Mouse (Mus musculus): Measurements from ENCODE around the gene Slpi.

Gene Slpi

GRCm38 (mm10) chr2:164423464-164423863 is 34.6 kb upstream of the Slpi start:
- in situ Hi-C loops (cut with MboI; ENCODE audit: low pct_unique_long_range_greater_than_20kb in 1 of 2, low sequenced_read_pairs in 2 of 2, unreplicated experiment in 1 of 2): no loop called here

GRCm38 (mm10) chr2:164422675-164423393 is 33.9 kb upstream of the Slpi start:
- in situ Hi-C loops (cut with MboI; ENCODE audit: low pct_unique_long_range_greater_than_20kb in 1 of 2, low sequenced_read_pairs in 2 of 2, unreplicated experiment in 1 of 2): no loop called here

- in situ Hi-C loops (cut with MboI; ENCODE audit: low pct_unique_long_range_greater_than_20kb in 1 of 2, low sequenced_read_pairs in 2 of 2, unreplicated experiment in 1 of 2): no loop called here
These were observed 33.1 kb upstream of the Slpi start for GRCm38 (mm10) chr2:164421979-164422378.

GRCm38 (mm10) chr2:164421306-164421705 is 32.4 kb upstream of the Slpi start:
- in situ Hi-C loops (cut with MboI; ENCODE audit: low pct_unique_long_range_greater_than_20kb in 1 of 2, low sequenced_read_pairs in 2 of 2, unreplicated experiment in 1 of 2): no loop called here

- in situ Hi-C loops (cut with MboI; ENCODE audit: low pct_unique_long_range_greater_than_20kb in 1 of 2, low sequenced_read_pairs in 2 of 2, unreplicated experiment in 1 of 2): loop anchor here (5.0 to 10.0 kb wide), 2 partner anchors 38 to 95 kb away; partner anchors contain the start of gene Sys1 (in 1 of the 2)
These were observed 30.6 kb upstream of the Slpi start for GRCm38 (mm10) chr2:164419489-164419888.

GRCm38 (mm10) chr2:164418308-164418875 is 29.5 kb upstream of the Slpi start:
- in situ Hi-C loops (cut with MboI; ENCODE audit: low pct_unique_long_range_greater_than_20kb in 1 of 2, low sequenced_read_pairs in 2 of 2, unreplicated experiment in 1 of 2): loop anchor here (5.0 to 10.0 kb wide), 2 partner anchors 39 to 96 kb away; partner anchors contain the start of gene Sys1 (in 1 of the 2)

- in situ Hi-C loops (cut with MboI; ENCODE audit: low pct_unique_long_range_greater_than_20kb in 1 of 2, low sequenced_read_pairs in 2 of 2, unreplicated experiment in 1 of 2): loop anchor here (5.0 to 10.0 kb wide), 2 partner anchors 40 to 98 kb away; partner anchors contain the start of gene Sys1 (in 1 of the 2)
These were observed 28.3 kb upstream of the Slpi start for GRCm38 (mm10) chr2:164417198-164417597.

GRCm38 (mm10) chr2:164414581-164414980 is 25.7 kb upstream of the Slpi start:
- in situ Hi-C loops (cut with MboI; ENCODE audit: low pct_unique_long_range_greater_than_20kb in 1 of 2, low sequenced_read_pairs in 2 of 2, unreplicated experiment in 1 of 2): loop anchor here in 1 of 2 experiments (10.0 kb wide), 1 partner anchor 100 kb away; no protein-coding TSS in a partner anchor

GRCm38 (mm10) chr2:164414167-164414566 is 25.3 kb upstream of the Slpi start:
- in situ Hi-C loops (cut with MboI; ENCODE audit: low pct_unique_long_range_greater_than_20kb in 1 of 2, low sequenced_read_pairs in 2 of 2, unreplicated experiment in 1 of 2): loop anchor here in 1 of 2 experiments (10.0 kb wide), 1 partner anchor 101 kb away; no protein-coding TSS in a partner anchor

- in situ Hi-C loops (cut with MboI; ENCODE audit: low pct_unique_long_range_greater_than_20kb in 1 of 2, low sequenced_read_pairs in 2 of 2, unreplicated experiment in 1 of 2): loop anchor here in 1 of 2 experiments (5.0 kb wide), 1 partner anchor 110 kb away; no protein-coding TSS in a partner anchor
These were observed 18.8 kb upstream of the Slpi start for GRCm38 (mm10) chr2:164407708-164408107.

- in situ Hi-C loops (cut with MboI; ENCODE audit: low pct_unique_long_range_greater_than_20kb in 1 of 2, low sequenced_read_pairs in 2 of 2, unreplicated experiment in 1 of 2): loop anchor here in 1 of 2 experiments (5.0 kb wide), 1 partner anchor 112 kb away; no protein-coding TSS in a partner anchor
These were observed 16.6 kb upstream of the Slpi start for GRCm38 (mm10) chr2:164405519-164405918.

- in situ Hi-C loops (cut with MboI; ENCODE audit: low pct_unique_long_range_greater_than_20kb in 1 of 2, low sequenced_read_pairs in 2 of 2, unreplicated experiment in 1 of 2): loop anchor here in 1 of 2 experiments (5.0 kb wide), 1 partner anchor 112 kb away; no protein-coding TSS in a partner anchor
These were observed 16.2 kb upstream of the Slpi start, which contains the start of gene Matn4 for GRCm38 (mm10) chr2:164405060-164405459. Gene Matn4, minus strand, starts transcription at chr2:164405160.

- in situ Hi-C loops (cut with MboI; ENCODE audit: low pct_unique_long_range_greater_than_20kb in 1 of 2, low sequenced_read_pairs in 2 of 2, unreplicated experiment in 1 of 2): no loop called here
These were observed 15.4 kb upstream of the Slpi start for GRCm38 (mm10) chr2:164404082-164404990.

GRCm38 (mm10) chr2:164403396-164404081 is 14.6 kb upstream of the Slpi start:
- in situ Hi-C loops (cut with MboI; ENCODE audit: low pct_unique_long_range_greater_than_20kb in 1 of 2, low sequenced_read_pairs in 2 of 2, unreplicated experiment in 1 of 2): no loop called here

- in situ Hi-C loops (cut with MboI; ENCODE audit: low pct_unique_long_range_greater_than_20kb in 1 of 2, low sequenced_read_pairs in 2 of 2, unreplicated experiment in 1 of 2): no loop called here
These were observed 14.0 kb upstream of the Slpi start, which contains the start of gene Rbpjl for GRCm38 (mm10) chr2:164402906-164403305. Gene Rbpjl, plus strand, starts transcription at chr2:164403141.

- in situ Hi-C loops (cut with MboI; ENCODE audit: low pct_unique_long_range_greater_than_20kb in 1 of 2, low sequenced_read_pairs in 2 of 2, unreplicated experiment in 1 of 2): no loop called here
These were observed 8.0 kb upstream of the Slpi start for GRCm38 (mm10) chr2:164396911-164397310.

GRCm38 (mm10) chr2:164396076-164396475 is 7.2 kb upstream of the Slpi start:
- in situ Hi-C loops (cut with MboI; ENCODE audit: low pct_unique_long_range_greater_than_20kb in 1 of 2, low sequenced_read_pairs in 2 of 2, unreplicated experiment in 1 of 2): no loop called here

- in situ Hi-C loops (cut with MboI; ENCODE audit: low pct_unique_long_range_greater_than_20kb in 1 of 2, low sequenced_read_pairs in 2 of 2, unreplicated experiment in 1 of 2): no loop called here
These were observed 4.2 kb upstream of the Slpi start for GRCm38 (mm10) chr2:164393126-164393525.

Data from mouse embryonic stem cell (cell line).